Mouse (Mus musculus) intestine, embryonic 15.5 days (tissue): Measurements from ENCODE around the gene Mis18a. TPM values are rescaled to one million over a fixed set of nuclear protein-coding genes. Genes with fewer than 3 reads are reported as not detected.

Experiments
- ATAC-seq: fragments of 200-750 bp; cut with Nextera tagmentation; 2 replicates; pipeline ENCODE4 v1.8.0; 2017; ENCODE audit warnings: moderate TSS enrichment, moderate library complexity
- H3K27ac ChIP-seq: fragments of 300-500 bp; sonication (generic); 2 replicates; pipeline ENCODE4 v1.5.1; 2015; ENCODE audit warnings: mild to moderate bottlenecking, inconsistent platforms
- H3K27me3 ChIP-seq: fragments of 300-500 bp; sonication (generic); replicated peaks from 2 replicates; pipeline ENCODE4 v1.6.1; 2015; ENCODE audit warnings: inconsistent platforms
- H3K36me3 ChIP-seq: fragments of 300-500 bp; sonication (generic); 2 replicates; pipeline ENCODE4 v1.6.1; 2015; ENCODE audit warnings: inconsistent platforms
- H3K4me1 ChIP-seq: fragments of 300-500 bp; sonication (generic); replicated peaks from 2 replicates; pipeline ENCODE4 v1.6.1; 2015; ENCODE audit warnings: inconsistent platforms
- H3K4me2 ChIP-seq: fragments of 300-500 bp; sonication (generic); replicated peaks from 2 replicates; pipeline ENCODE4 v1.6.1; 2015; ENCODE audit warnings: mild to moderate bottlenecking, inconsistent platforms
- H3K4me3 ChIP-seq: fragments of 300-500 bp; sonication (generic); replicated peaks from 2 replicates; pipeline ENCODE4 v1.5.1; 2015; ENCODE audit warnings: inconsistent platforms
- H3K9ac ChIP-seq: fragments of 300-500 bp; sonication (generic); 2 replicates; pipeline ENCODE4 v1.6.1; 2015; ENCODE audit warnings: inconsistent platforms
- H3K9me3 ChIP-seq: fragments of 300-500 bp; sonication (generic); 2 replicates; pipeline ENCODE4 v1.6.1; 2016; ENCODE audit warnings: inconsistent platforms
- WGBS: fragments of 180-500 bp; shearing (Covaris S2); methylation state at CpG from one replicate; pipeline ENCODE4 v1.1.7; 2015; 5-methylcytosine and 5-hydroxymethylcytosine counted together
- polyA plus RNA-seq: library from polyadenylated mRNA; unstranded; fragments of >200 nt; fragmentation: Nextera tagmentation; extraction: Ambion mirVana; gene quantifications from 2 replicates; pipeline ENCODE4 v1.2.1, GENCODE M21; 2015

The Mis18a gene
- 60.5 and 65.2 TPM in 2 replicates for polyA plus RNA-seq

DNA sequence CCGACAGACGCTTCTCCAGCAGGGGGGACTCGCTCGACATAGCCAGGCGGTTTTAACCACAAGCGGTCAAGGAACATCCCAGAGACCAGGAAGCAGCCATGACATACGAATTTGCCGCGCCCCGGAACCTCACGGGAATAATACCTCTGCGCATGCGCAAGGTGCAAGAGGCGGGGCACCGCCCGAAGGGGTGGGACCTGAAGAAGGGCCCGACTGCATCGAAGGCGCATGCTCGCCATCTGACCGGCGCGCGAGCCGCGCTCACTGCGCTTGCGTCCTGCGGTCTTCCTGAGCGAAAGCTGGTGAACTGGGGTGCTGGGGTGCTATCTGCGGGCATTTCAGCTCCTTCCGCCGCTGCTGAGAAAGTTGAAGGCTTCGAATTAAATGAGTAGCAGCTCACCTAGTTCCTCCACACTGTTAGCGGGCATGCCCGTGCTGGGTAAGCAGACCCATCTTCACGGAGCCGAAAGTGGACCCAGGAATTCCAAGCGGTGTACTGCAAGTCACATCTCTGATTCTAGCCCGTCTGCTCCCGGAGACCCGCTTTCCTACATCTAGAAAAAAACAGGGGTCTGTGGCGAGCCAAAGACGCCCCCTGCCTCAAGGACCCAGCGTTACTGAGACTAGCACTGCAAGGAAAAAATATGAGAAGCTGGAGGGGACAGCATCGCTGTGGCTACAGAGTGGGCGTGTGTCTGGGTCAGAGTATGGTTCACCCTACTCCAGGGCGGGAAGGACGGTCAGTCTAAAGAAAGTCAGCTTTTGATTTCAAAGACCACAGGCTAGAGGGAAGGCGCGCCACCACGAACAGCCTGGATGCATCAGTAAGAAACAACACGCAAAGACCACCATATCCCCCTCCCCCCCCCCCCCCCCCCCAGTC is at the start of gene Mis18a:
Gene Mis18a (minus strand): TSS at position 172 of the 883 bp plus-strand sequence.
- H3K4me3 ChIP-seq = peak within 1 kb of the TSS; percentile 85
- peak within 1 kb of the TSS; percentile 93 for H3K4me2 ChIP-seq
- H3K9ac ChIP-seq = peak within 1 kb of the TSS; percentile 87
- 1% methylated on average over 53 of the region's 53 CpGs for WGBS
- no peaks in the 10 kb centered on the region for H3K27me3 ChIP-seq
- H3K9me3 ChIP-seq = no peaks in the 10 kb centered on the region
- H3K36me3 ChIP-seq = no peaks in the 10 kb centered on the region; the same call in 1 of the 2 replicates
- H3K27ac ChIP-seq = peak within 1 kb of the TSS; percentile 54
- peaks cover 7% of the 10 kb centered on the region for H3K4me1 ChIP-seq
- ATAC-seq = peak; percentile 99

DNA sequence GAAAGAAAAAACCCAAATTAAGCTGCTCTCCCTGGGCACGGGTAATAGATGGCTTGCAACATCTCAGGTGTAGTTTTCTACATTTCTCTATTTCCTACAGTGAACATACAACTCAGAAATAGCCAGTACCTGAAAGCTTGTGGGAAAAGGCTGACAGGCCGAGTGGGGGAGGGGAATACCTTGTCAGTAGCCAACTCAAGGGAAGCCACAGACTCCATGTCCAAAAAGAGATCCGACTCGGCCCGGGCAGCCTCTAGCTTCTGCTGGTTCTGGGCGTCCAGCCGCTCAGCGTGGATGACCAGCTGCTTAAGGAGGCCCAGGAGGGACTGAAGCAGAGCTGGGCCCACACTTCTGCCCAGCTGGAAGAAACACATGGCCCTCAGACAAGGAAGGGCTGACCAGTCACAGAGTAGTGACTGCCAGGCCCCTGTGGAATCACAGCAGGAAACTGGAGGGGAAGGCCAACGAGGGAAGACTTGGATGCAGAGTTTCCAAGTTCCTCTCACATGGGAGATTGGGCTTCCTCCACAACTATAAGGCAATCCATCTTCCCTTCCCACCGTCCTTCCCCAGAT is 48.8 kb upstream of the Mis18a start:
- WGBS = 82% methylated on average over 10 of the region's 10 CpGs

DNA sequence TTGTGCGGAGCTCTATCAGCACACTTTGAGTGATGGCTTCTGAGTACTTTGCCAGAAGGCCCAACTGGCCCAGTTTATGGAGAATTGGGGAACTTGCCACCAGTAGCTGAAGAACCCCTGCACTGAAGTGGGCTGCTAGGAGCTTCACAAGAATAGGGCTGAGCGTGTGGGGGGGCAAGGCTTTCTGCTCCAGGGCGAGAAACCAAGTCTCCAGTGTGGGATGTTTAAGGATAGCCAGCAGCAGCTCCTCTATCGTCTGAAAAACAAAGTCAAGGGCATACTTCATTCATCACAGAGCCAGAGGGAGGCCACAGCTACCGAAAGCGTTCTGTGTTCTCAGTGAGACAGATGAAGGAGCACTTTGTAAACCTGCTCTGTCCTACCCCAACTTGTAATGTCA is 47.4 kb upstream of the Mis18a start:
- no peak overlapping the region for H3K27ac ChIP-seq
- ATAC-seq = no peak
- H3K27me3 ChIP-seq = no peaks in the 10 kb centered on the region
- H3K9me3 ChIP-seq = no peaks in the 10 kb centered on the region
- H3K36me3 ChIP-seq = peaks cover 34% of the 10 kb centered on the region
- no peak overlapping the region for H3K4me2 ChIP-seq
- 87% methylated on average over 6 of the region's 6 CpGs for WGBS
- H3K4me1 ChIP-seq = peaks cover 3% of the 10 kb centered on the region; the same call in 1 of the 2 replicates
- H3K4me3 ChIP-seq = no peak overlapping the region
- H3K9ac ChIP-seq = no peak overlapping the region

More for the DNA sequence above, 48.8 kb upstream of the Mis18a start:
- Histone ChIP-seq H3K9ac (no peak overlapping the region), H3K4me2 (no peak overlapping the region), H3K4me3 (no peak overlapping the region), H3K27me3 (no peaks in the 10 kb centered on the region), H3K9me3 (no peaks in the 10 kb centered on the region), H3K4me1 (peaks cover 9% of the 10 kb centered on the region), H3K36me3 (peaks cover 34% of the 10 kb centered on the region), H3K27ac (no peak overlapping the region)
- ATAC-seq = no peak

DNA sequence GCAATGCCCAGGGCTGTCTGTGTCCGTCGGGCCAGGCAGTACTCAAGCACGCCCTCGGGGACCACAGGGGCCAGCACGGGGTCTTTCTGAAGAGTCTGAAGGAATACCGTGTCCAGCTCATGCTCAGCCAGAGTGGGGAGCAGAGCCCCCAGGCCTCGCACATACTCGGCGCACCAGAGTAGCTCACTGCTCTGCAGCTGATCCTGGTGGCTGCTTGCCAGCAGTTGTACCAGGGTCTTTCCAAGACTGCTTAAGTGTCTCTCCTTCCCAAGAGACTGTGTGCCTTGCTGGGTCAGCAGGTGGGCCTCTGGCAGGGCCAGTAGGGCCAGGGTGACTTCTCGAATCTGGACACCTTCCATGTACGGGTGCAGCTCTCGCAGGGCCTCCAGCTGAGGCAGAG is 47.0 kb upstream of the Mis18a start:
- 87% methylated on average over 12 of the region's 12 CpGs for WGBS
- Histone ChIP-seq H3K27ac (no peak overlapping the region), H3K36me3 (peaks cover 38% of the 10 kb centered on the region)

DNA sequence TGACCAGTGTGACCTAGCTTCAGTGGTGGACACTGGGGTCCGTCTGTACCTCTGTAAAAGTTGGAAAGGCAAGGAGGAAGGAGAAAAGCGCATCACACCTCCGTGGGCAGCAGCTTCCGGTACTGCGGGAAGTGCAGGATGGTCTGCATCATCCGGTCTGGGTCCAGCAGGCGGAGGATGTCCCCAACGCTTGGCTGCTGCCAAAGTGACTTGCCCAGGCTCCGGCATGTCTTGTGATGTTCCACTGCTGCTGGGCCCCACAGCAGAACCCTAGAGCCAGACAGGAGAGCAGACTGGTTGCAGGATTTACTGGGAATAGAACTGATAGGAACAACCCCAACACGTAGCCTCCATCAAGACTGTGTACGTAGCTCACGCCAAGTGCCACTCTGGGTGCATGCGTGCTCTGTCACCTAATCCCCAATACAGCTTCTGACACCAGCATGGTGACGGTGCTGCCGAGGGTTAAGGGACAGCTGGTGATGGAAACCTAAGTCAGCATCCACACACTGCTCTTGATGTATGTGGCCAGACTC is 39.8 kb upstream of the Mis18a start:
- no peaks in the 10 kb centered on the region for H3K4me1 ChIP-seq
- no peak overlapping the region for H3K4me3 ChIP-seq
- ATAC-seq = no peak
- no peak overlapping the region for H3K4me2 ChIP-seq
- no peaks in the 10 kb centered on the region for H3K27me3 ChIP-seq
- H3K9ac ChIP-seq = no peak overlapping the region
- peaks cover 29% of the 10 kb centered on the region for H3K36me3 ChIP-seq
- H3K9me3 ChIP-seq = no peaks in the 10 kb centered on the region
- H3K27ac ChIP-seq = no peak overlapping the region
- 94% methylated on average over 15 of the region's 15 CpGs for WGBS

More for the DNA sequence above, 47.0 kb upstream of the Mis18a start:
- Histone ChIP-seq H3K27me3 (no peaks in the 10 kb centered on the region), H3K4me1 (no peaks in the 10 kb centered on the region; the same call in 1 of the 2 replicates), H3K4me2 (no peak overlapping the region), H3K9me3 (no peaks in the 10 kb centered on the region), H3K4me3 (no peak overlapping the region), H3K9ac (no peak overlapping the region)
- ATAC-seq = no peak

DNA sequence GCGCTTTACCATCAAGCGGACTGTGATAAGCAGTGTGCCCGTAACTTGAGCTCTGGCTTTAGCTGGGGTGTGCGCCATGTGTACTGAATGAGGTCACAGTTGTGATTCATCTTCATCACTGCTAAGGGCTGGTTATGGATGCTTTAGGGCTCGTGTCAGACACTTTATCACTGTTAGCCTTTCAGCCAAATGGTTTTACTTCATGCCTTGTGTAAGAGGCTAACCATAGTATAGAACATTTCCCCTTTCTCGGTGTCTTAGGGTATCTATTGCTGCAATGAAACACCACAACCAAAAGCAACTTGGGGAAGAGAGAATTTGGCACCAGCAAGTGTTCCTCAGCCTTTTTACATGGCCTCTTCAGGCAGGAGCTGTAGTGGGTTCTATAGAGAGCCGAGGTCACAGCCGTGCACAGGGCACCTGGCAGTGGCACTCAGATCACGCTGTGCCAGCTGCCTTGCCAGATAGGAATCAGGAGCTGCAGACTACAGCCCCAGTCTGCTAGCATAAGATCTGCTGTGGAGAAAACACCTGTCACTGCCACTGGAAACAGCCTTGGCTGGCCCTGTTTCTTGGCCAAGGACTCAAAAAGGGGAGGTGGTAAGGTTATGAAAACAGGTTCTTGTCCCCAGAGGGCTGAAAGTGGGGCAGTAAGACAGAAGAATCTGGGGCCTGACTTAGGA is 38.1 kb upstream of the Mis18a start:
- WGBS = 83% methylated on average over 9 of the region's 9 CpGs
- no peak overlapping the region for H3K27ac ChIP-seq
- no peaks in the 10 kb centered on the region for H3K4me1 ChIP-seq
- H3K36me3 ChIP-seq = peaks cover 37% of the 10 kb centered on the region
- no peak overlapping the region for H3K9ac ChIP-seq
- no peak overlapping the region for H3K4me2 ChIP-seq
- H3K4me3 ChIP-seq = no peak overlapping the region
- ATAC-seq = no peak
- H3K9me3 ChIP-seq = no peaks in the 10 kb centered on the region
- no peaks in the 10 kb centered on the region for H3K27me3 ChIP-seq

DNA sequence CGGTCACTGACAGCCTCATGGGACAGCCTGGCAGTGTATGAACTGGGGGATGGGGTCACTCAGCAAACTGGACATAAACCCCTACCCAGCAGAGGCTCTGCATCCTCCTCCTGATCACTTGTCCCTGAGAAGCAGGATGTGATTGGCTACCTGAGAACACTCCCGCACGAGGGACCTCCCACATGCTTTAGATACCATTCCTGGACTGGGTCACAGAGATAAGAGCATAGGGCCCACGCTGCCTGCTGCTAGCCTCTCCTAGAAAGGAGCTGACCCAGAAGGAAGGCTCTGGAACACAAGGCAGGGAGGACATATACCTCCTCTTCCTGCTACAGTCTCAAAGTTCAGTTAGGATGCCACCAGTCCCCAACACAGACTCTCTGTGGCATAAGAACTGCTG is 33.3 kb upstream of the Mis18a start:
- Histone ChIP-seq H3K4me3 (no peak overlapping the region), H3K4me1 (no peaks in the 10 kb centered on the region), H3K4me2 (no peak overlapping the region), H3K27ac (no peak overlapping the region), H3K9ac (no peak overlapping the region), H3K9me3 (no peaks in the 10 kb centered on the region), H3K27me3 (no peaks in the 10 kb centered on the region), H3K36me3 (peaks cover 18% of the 10 kb centered on the region)
- 40% methylated on average over 4 of the region's 4 CpGs for WGBS
- peak; percentile 70 for ATAC-seq

DNA sequence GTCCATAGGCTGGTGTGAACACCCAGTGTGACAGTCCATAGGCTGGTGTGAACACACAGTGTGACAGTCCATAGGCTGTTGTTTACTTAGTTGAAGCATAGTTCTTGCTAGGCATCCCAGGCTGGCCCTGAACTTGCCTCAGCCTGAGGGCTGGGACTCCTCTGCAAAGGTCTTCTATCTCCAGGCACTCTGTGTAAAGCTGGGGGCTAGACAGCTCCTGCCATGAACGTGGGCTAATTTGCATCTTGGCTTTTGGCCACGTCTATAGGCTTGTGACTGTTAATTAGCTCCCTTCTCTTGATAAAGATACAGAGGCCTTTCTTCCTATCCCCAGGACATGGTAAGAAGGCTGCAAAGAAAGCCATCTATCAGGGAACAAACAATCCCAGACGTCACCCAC is 32.1 kb upstream of the Mis18a start:
- Histone ChIP-seq H3K4me1 (no peaks in the 10 kb centered on the region), H3K27me3 (no peaks in the 10 kb centered on the region), H3K27ac (no peak overlapping the region), H3K4me2 (no peak overlapping the region), H3K9me3 (no peaks in the 10 kb centered on the region), H3K4me3 (no peak overlapping the region), H3K9ac (no peak overlapping the region), H3K36me3 (peaks cover 27% of the 10 kb centered on the region)
- WGBS = 62% methylated on average over 3 of the region's 3 CpGs
- ATAC-seq = no peak

DNA sequence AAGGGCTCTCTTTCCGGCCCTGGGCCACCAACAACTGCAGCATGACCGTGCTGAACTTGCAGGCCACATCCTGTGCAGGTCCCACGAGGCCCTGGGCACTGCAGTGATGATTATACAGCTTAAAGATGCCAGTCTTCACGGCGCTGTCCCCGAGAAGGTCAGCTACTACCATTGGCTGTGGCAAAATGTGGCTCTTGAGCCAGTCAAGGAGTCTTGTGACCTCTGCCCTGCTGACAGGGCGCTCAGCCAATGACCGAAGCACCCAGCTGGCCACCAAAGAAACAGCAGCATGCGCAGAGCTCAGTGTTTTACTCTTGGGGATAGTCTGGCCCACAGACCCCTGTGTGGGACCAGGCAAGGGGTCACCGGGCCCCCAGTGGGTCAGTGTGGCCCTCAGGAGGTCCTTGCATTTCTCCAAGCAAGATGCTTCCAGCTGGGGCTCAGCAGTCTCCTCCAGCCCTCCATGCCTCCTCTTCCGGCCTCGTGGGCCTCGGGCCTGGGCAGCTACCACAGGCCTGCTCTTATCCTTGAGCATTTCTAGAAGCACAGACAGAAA is 26.3 kb upstream of the Mis18a start:
- no peaks in the 10 kb centered on the region for H3K4me1 ChIP-seq
- H3K9ac ChIP-seq = no peak overlapping the region
- 96% methylated on average over 13 of the region's 13 CpGs for WGBS
- no peaks in the 10 kb centered on the region for H3K9me3 ChIP-seq
- H3K27ac ChIP-seq = no peak overlapping the region
- no peaks in the 10 kb centered on the region for H3K27me3 ChIP-seq
- no peak for ATAC-seq
- no peak overlapping the region for H3K4me2 ChIP-seq
- peaks cover 25% of the 10 kb centered on the region; the same call in 1 of the 2 replicates for H3K36me3 ChIP-seq
- no peak overlapping the region for H3K4me3 ChIP-seq

DNA sequence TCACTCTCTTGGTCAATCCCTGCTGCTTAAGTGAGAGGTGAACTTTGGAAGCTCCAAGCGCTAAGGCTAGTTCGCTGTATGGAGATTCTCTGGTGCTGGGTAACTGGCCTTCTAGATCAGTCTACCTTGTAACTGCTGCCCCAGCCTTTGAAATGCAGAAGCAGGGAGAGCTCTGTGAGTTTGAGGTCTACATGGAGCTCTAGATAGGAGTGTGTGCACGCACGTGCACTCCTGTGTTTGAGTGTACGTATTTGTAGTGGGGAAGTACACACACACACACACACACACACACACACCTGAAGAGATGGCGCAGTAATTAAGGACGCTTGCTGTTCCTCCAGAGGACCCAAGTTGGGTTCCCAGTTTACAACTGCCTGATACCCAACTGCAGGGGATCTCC is 21.0 kb upstream of the Mis18a start:
- H3K4me1 ChIP-seq = no peaks in the 10 kb centered on the region
- 92% methylated on average over 7 of the region's 7 CpGs for WGBS

DNA sequence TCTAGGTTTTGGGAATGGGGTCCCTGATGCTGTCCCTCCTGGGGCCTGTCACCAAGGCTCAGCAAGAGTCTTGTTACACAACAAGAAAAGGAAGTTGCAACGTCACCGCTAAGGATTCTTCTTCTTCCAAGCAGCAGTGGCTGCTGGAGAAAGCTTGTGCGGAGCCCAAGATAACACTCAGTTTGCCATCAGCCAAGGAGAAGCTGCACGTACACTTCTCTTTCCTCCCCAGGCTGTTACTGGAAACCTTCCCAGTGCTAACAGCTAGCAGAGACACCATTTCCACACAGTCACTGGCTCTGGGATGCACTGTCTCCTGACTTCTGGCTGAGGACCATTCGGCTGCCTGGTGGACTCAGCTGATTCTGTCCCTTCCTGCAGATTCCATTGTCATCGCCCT is 19.9 kb upstream of the Mis18a start:
- no peak overlapping the region for H3K9ac ChIP-seq
- 78% methylated on average over 6 of the region's 6 CpGs for WGBS
- no peak for ATAC-seq

More for the DNA sequence above, 21.0 kb upstream of the Mis18a start:
- no peak overlapping the region for H3K27ac ChIP-seq
- no peak overlapping the region for H3K4me3 ChIP-seq
- H3K4me2 ChIP-seq = no peak overlapping the region
- no peak for ATAC-seq
- H3K9me3 ChIP-seq = no peaks in the 10 kb centered on the region
- H3K27me3 ChIP-seq = no peaks in the 10 kb centered on the region
- H3K9ac ChIP-seq = no peak overlapping the region
- H3K36me3 ChIP-seq = 0 out of 2 replicates have a peak, but pooled peaks cover 3% of the 10 kb centered on the region

More for the DNA sequence above, 19.9 kb upstream of the Mis18a start:
- Histone ChIP-seq H3K27ac (no peak overlapping the region), H3K4me1 (no peaks in the 10 kb centered on the region), H3K27me3 (no peaks in the 10 kb centered on the region), H3K4me3 (no peak overlapping the region), H3K4me2 (no peak overlapping the region), H3K9me3 (no peaks in the 10 kb centered on the region), H3K36me3 (no peaks in the 10 kb centered on the region)
